Mouse (Mus musculus): Measurements from ENCODE around the gene Ovch2.

The Ovch2 gene

DNA sequence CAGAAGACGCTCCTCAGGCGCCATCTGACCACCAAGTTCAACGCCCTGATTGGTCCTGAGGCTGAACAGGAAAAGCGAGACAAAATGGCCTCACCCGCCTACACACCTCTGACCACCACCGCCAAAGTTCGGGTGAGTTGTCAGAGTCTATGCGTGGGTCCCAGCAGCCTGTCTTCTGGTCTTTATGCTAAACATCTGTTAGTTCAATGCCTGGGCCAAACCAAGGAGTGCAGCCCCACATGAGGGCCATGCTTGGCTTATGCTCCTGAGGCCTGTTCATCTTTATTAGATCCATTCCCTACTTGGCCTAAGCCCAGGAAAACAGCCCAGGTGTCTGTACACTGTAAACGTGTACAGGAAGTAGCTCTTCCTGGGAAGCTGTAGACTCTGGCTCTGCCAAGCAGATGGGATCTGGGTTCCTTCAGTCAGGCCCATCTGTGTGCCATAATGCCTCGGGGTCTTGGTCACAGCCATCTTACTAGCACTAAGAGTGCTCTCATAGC is 58.0 kb downstream of the Ovch2 start:
- no peak for DNase-seq

DNA sequence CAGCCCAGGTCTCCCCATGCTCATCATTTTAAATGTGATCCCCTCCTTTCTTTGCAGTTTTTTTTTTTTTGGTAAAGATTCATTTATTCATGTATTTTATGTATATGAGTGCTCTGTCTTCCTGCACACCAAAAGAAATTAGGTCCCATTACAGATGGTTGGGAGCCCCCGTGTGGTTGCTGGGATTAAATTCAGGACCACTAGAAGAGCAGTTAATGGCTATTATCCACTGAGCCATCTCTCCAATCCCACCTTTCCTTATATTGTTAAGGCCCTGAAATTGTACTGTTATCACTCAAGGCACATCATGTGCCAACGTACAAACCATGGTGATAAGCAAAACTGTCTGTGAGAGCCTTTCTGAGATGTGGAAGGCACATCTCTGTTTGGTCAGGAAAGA is 62.3 kb downstream of the Ovch2 start:
- no peak for DNase-seq

DNA sequence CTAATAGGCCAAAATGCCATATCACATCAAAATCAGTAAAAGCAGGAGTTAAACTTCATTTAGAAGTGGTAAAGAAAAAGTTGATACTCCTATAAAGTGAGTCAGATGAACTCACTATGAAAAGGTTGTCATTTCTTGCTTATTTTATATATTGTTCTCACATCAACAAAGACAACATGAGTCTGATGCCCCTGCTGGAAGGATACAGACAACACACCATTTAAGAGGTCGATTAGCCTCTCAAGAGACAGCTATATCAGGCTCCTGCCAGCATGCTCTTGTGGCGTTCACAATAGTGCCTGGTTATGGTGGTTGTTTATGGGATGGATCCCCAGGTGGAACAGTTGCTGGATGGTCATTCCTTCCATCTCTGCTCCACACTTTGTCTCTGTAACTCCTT is 67.8 kb downstream of the Ovch2 start:
- no peak for DNase-seq
